Mouse (Mus musculus): ENCODE results near the gene Ywhag. TPM values are rescaled to one million over a fixed set of nuclear protein-coding genes. Genes with fewer than 3 reads are reported as not detected.

Ywhag gene
- polyA plus RNA-seq, 1 experiment from 2014 or later = 1,054 TPM

- Histone ChIP-seq H3K9ac (ENCODE audit: low read depth, low read length) (no peak overlapping the region), H3K27me3 (ENCODE audit: control insufficient read depth, insufficient read depth, low read depth, low read length) (no peaks in the 10 kb centered on the region), H3K4me3 (ENCODE audit: low read depth, low read length) (peak overlapping the region; percentile 31; the same call in 1 of the 2 replicates), H3K36me3 (ENCODE audit: control insufficient read depth, insufficient read depth, low read length) (no peaks in the 10 kb centered on the region; the same call in 1 of the 2 replicates), H3K27ac (ENCODE audit: low read length) (no peak overlapping the region), H3K4me1 (ENCODE audit: control insufficient read depth, insufficient read depth, low read length) (peaks cover 4% of the 10 kb centered on the region), H3K4me2 (ENCODE audit: low read length) (peak overlapping the region; percentile 61), H3K9me3 (replicated peaks; ENCODE audit: control insufficient read depth, low read length, poor library complexity, severe bottlenecking) (no peaks in the 10 kb centered on the region)
- WGBS = 13% methylated on average over 8 of the region's 8 CpGs
- no peak for ATAC-seq
Measured at GRCm38 (mm10) chr5:135877180-135877579, 57.2 kb downstream of the Ywhag start.

- Histone ChIP-seq H3K36me3 (ENCODE audit: control insufficient read depth, insufficient read depth, low read length) (no peaks in the 10 kb centered on the region; the same call in 1 of the 2 replicates), H3K9ac (ENCODE audit: low read depth, low read length) (no peak overlapping the region), H3K4me1 (ENCODE audit: control insufficient read depth, insufficient read depth, low read length) (peaks cover 4% of the 10 kb centered on the region), H3K4me3 (ENCODE audit: low read depth, low read length) (no peak overlapping the region), H3K9me3 (replicated peaks; ENCODE audit: control insufficient read depth, low read length, poor library complexity, severe bottlenecking) (no peaks in the 10 kb centered on the region), H3K27me3 (ENCODE audit: control insufficient read depth, insufficient read depth, low read depth, low read length) (no peaks in the 10 kb centered on the region), H3K4me2 (ENCODE audit: low read length) (no peak overlapping the region), H3K27ac (ENCODE audit: low read length) (no peak overlapping the region)
- no peak for ATAC-seq
- WGBS = 72% methylated on average over 8 of the region's 9 CpGs
Measured at GRCm38 (mm10) chr5:135873753-135874152, 60.7 kb downstream of the Ywhag start.

- peaks cover 7% of the 10 kb centered on the region for H3K4me1 ChIP-seq (ENCODE audit: control insufficient read depth, insufficient read depth, low read length)
- H3K4me3 ChIP-seq (ENCODE audit: low read depth, low read length) = no peak overlapping the region
- no peak for ATAC-seq
- no peaks in the 10 kb centered on the region for H3K9me3 ChIP-seq (replicated peaks; ENCODE audit: control insufficient read depth, low read length, poor library complexity, severe bottlenecking)
- no peaks in the 10 kb centered on the region; the same call in 1 of the 2 replicates for H3K36me3 ChIP-seq (ENCODE audit: control insufficient read depth, insufficient read depth, low read length)
- H3K27ac ChIP-seq (ENCODE audit: low read length) = no peak overlapping the region
- H3K27me3 ChIP-seq (ENCODE audit: control insufficient read depth, insufficient read depth, low read depth, low read length) = no peaks in the 10 kb centered on the region
- H3K4me2 ChIP-seq (ENCODE audit: low read length) = no peak overlapping the region
- 20% methylated on average over 15 of the region's 16 CpGs for WGBS
- H3K9ac ChIP-seq (ENCODE audit: low read depth, low read length) = peak overlapping the region; percentile 37; the same call in 1 of the 2 replicates
Measured at GRCm38 (mm10) chr5:135872996-135873395, 61.4 kb downstream of the Ywhag start.

GRCm38 (mm10) chr5:135870505-135870904 lies 63.9 kb downstream of the Ywhag start:
- WGBS = 89% methylated on average over 5 of the region's 5 CpGs
- no peak overlapping the region for H3K9ac ChIP-seq (ENCODE audit: low read depth, low read length)
- H3K4me1 ChIP-seq (ENCODE audit: control insufficient read depth, insufficient read depth, low read length) = peaks cover 10% of the 10 kb centered on the region; the same call in 1 of the 2 replicates
- H3K9me3 ChIP-seq (replicated peaks; ENCODE audit: control insufficient read depth, low read length, poor library complexity, severe bottlenecking) = no peaks in the 10 kb centered on the region
- no peaks in the 10 kb centered on the region for H3K27me3 ChIP-seq (ENCODE audit: control insufficient read depth, insufficient read depth, low read depth, low read length)
- ATAC-seq = no peak
- H3K4me2 ChIP-seq (ENCODE audit: low read length) = no peak overlapping the region
- H3K4me3 ChIP-seq (ENCODE audit: low read depth, low read length) = no peak overlapping the region
- no peaks in the 10 kb centered on the region; the same call in 1 of the 2 replicates for H3K36me3 ChIP-seq (ENCODE audit: control insufficient read depth, insufficient read depth, low read length)
- H3K27ac ChIP-seq (ENCODE audit: low read length) = no peak overlapping the region

DNA sequence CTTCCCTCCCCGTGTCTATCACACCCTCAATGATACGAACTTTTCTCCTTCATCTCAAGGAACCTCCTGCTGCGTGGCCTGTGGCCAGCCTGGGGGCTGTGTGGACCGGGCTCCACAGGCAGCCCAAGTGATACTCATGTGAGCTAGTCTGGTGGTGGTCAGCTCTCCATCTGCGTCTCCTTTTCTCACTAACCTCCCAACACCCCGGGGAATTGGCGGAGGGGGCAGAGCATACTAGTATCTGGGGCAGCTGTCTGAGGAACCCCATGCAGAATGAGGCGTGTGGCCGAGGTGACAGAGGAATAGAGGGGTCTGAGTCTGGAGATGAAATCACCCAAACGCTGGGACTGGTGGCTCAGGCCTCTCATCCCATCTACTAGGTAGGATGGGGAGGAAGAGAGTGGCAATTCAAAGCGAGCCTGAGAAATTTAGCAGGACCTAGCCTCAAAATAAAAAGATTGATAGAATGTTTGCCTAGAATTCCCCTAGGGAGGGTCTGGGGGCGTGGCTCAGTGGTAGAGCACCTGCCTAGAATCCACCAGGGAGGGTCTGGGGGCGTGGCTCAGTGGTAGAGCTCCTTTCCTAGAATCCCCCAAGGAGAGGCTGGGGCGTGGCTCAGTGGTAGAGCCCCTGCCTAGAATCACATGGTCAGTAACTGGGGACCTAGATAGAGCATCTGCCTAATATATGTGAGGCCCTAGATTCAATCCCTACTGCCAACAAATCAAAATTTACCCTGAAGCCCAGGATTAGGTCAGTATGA lies 64.6 kb downstream of the Ywhag start:
- no peak overlapping the region for H3K4me3 ChIP-seq (ENCODE audit: low read depth, low read length)

GRCm38 (mm10) chr5:135868653-135869052 lies 65.8 kb downstream of the Ywhag start:
- H3K9ac ChIP-seq (ENCODE audit: low read depth, low read length) = peak overlapping the region; percentile 75
- H3K4me2 ChIP-seq (ENCODE audit: low read length) = peak overlapping the region; percentile 71
- H3K36me3 ChIP-seq (ENCODE audit: control insufficient read depth, insufficient read depth, low read length) = peaks cover 6% of the 10 kb centered on the region; the same call in 1 of the 2 replicates
- no peaks in the 10 kb centered on the region for H3K27me3 ChIP-seq (ENCODE audit: control insufficient read depth, insufficient read depth, low read depth, low read length)
- peak; percentile 40; the same call in 1 of the 2 replicates for ATAC-seq
- no peaks in the 10 kb centered on the region for H3K9me3 ChIP-seq (replicated peaks; ENCODE audit: control insufficient read depth, low read length, poor library complexity, severe bottlenecking)
- WGBS = 8% methylated on average over 22 of the region's 27 CpGs
- 0 out of 2 replicates have a peak overlapping the region, but pooled peaks have one; percentile 9 for H3K27ac ChIP-seq (ENCODE audit: low read length)
- peaks cover 10% of the 10 kb centered on the region; the same call in 1 of the 2 replicates for H3K4me1 ChIP-seq (ENCODE audit: control insufficient read depth, insufficient read depth, low read length)
- peak overlapping the region; percentile 42 for H3K4me3 ChIP-seq (ENCODE audit: low read depth, low read length)

More for the DNA sequence above, 64.6 kb downstream of the Ywhag start:
- 70% methylated on average over 14 of the region's 14 CpGs for WGBS
- Histone ChIP-seq H3K4me1 (ENCODE audit: control insufficient read depth, insufficient read depth, low read length) (peaks cover 10% of the 10 kb centered on the region; the same call in 1 of the 2 replicates), H3K9ac (ENCODE audit: low read depth, low read length) (no peak overlapping the region), H3K27ac (ENCODE audit: low read length) (no peak overlapping the region), H3K36me3 (ENCODE audit: control insufficient read depth, insufficient read depth, low read length) (no peaks in the 10 kb centered on the region; the same call in 1 of the 2 replicates), H3K27me3 (ENCODE audit: control insufficient read depth, insufficient read depth, low read depth, low read length) (no peaks in the 10 kb centered on the region), H3K9me3 (replicated peaks; ENCODE audit: control insufficient read depth, low read length, poor library complexity, severe bottlenecking) (no peaks in the 10 kb centered on the region), H3K4me2 (ENCODE audit: low read length) (peak overlapping the region; percentile 71)
- ATAC-seq = no peak

DNA sequence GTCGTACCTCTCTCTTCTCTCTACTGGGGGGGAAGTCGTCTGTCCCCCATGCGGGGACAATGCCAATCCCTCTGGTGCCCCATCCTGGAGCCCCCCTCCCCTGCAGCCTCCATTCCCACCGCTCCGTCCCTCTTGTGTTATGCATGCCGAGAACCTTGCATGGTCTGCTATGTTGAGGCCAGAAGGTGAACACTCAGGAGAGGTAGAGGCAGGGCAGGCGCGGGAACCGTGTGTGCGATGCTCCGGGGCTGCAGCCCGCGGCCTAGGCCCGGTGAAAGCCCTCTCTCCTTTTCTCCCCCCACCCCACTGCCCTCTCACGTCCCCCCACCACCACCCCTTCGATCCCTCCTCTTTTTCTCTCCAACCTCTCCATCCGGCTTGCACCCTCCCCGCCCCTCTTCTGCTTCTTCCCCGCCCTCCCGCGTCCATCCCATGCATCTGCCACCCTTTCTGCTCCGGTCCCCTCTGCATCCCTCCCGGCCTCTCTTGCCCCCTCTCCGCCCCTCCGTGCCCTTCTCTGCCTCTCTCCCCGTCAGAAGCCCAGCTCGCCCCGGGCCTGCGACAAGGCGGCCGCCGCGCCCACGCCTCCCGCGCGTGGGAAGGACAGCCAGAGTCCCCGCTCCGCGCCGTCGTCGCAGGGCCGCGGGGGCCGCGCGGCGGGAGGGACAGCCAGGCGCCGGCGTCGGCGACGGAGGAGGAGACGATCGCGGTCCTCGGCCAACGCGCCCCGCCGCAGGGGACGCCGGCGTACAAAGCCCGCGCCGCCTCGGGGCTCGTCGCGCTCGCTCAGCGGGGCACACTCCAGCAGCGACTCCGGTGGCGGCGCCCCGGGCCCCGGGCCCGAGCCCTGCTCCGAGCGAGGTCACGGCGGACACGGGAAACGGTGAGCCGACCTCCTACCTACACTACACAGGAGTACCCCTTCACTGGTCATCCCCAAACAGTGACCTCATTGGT lies 66.5 kb downstream of the Ywhag start:
- H3K27ac ChIP-seq (ENCODE audit: low read length) = peak overlapping the region; percentile 66
- no peaks in the 10 kb centered on the region for H3K9me3 ChIP-seq (replicated peaks; ENCODE audit: control insufficient read depth, low read length, poor library complexity, severe bottlenecking)
- peaks cover 6% of the 10 kb centered on the region; the same call in 1 of the 2 replicates for H3K36me3 ChIP-seq (ENCODE audit: control insufficient read depth, insufficient read depth, low read length)
- peak overlapping the region; percentile 71 for H3K4me2 ChIP-seq (ENCODE audit: low read length)
- peak overlapping the region; percentile 75 for H3K9ac ChIP-seq (ENCODE audit: low read depth, low read length)
- peaks cover 10% of the 10 kb centered on the region; the same call in 1 of the 2 replicates for H3K4me1 ChIP-seq (ENCODE audit: control insufficient read depth, insufficient read depth, low read length)
- WGBS = 1% methylated on average over 82 of the region's 89 CpGs
- peak; percentile 39 for ATAC-seq
- no peaks in the 10 kb centered on the region for H3K27me3 ChIP-seq (ENCODE audit: control insufficient read depth, insufficient read depth, low read depth, low read length)
- peak overlapping the region; percentile 42 for H3K4me3 ChIP-seq (ENCODE audit: low read depth, low read length)

DNA sequence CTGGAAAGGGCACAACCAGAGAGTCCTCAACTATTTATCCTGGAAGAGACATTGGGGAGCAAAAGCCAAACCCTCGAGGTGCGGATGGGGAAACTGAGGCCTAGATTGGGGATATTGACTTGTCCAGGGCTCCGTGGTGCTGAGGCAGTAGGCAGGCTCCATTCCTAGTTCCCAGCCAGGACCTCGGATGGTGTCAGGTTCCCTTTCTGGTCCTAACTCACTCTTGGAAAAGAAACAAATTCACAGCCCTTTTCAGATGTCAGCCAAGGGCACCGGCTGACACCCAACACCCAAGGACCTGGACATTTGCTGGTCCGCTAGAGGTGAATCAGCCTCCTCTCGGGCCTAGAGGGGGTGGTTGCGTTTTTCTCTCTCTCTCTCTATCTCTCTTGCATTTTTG lies 67.8 kb downstream of the Ywhag start:
- Histone ChIP-seq H3K4me2 (ENCODE audit: low read length) (no peak overlapping the region), H3K4me1 (ENCODE audit: control insufficient read depth, insufficient read depth, low read length) (peaks cover 10% of the 10 kb centered on the region; the same call in 1 of the 2 replicates), H3K27ac (ENCODE audit: low read length) (no peak overlapping the region), H3K9ac (ENCODE audit: low read depth, low read length) (no peak overlapping the region), H3K9me3 (replicated peaks; ENCODE audit: control insufficient read depth, low read length, poor library complexity, severe bottlenecking) (no peaks in the 10 kb centered on the region), H3K4me3 (ENCODE audit: low read depth, low read length) (no peak overlapping the region), H3K27me3 (ENCODE audit: control insufficient read depth, insufficient read depth, low read depth, low read length) (no peaks in the 10 kb centered on the region), H3K36me3 (ENCODE audit: control insufficient read depth, insufficient read depth, low read length) (peaks cover 6% of the 10 kb centered on the region; the same call in 1 of the 2 replicates)
- no peak for ATAC-seq
- 49% methylated on average over 8 of the region's 8 CpGs for WGBS
